Mouse (Mus musculus): Measurements from ENCODE around the gene Maip1. TPM values are rescaled to one million over a fixed set of nuclear protein-coding genes. Genes with fewer than 3 reads are reported as not detected.

The Maip1 gene
- 10 to 100 TPM; 10.7 to 11.5 TPM for total RNA-seq (2021)

DNA sequence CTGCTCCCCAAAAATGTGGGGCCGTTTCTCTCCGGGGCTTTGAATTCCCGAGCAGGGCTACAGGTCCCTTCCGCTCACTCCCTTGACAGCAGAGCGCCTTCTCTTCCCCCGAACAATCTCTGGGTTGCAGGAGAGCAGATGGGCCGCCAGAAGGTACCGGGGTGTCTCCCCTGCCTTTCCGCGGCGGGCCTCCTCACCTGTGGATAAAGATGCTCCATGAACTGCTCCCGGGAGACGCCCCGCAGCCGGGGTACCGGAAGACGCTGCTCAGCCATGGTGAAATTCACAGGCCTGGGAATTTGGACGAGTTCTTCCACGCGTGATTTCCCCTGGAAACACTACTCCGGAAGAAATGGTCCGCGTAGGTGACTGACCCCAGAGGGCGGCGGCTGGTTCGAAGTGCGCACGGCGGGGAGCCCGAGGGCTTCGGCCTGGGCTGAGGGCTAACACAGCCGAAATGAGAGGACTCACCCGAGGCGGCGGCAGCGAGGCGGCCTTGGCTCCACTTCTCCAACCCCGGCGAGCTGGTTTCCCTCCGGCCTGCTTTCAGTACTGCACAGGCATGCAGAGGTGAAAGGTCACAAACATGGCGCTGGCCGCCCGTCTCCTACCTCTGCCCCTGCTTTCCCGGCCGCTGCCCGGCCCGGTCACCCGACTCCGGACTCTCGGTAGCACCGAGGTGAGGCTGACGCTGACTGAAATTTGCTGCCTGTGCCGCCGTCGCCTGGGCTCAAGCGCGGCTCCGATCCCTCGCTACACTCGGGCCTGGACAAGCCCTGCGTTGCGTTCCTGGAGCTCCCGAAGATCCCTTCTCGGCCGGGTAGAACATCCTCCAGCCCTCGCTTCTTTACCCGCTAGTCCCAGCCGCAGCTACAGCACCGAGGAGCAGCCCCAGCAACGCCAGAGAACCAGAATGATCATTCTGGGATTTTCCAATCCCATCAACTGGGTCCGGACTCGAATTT, at the start of gene Maip1, which contains the start of gene Tyw5:
Gene Maip1 (plus strand): TSS at position 142 of the 965 bp plus-strand sequence.
Gene Tyw5 (minus strand): TSS at position 915 of the 965 bp plus-strand sequence.
- DNase-seq (ENCODE audit: low spot score in 2 of 2) = peak; percentile 86 to 88
- intact Hi-C loops (cut with DNase I) = no loop called here

DNA sequence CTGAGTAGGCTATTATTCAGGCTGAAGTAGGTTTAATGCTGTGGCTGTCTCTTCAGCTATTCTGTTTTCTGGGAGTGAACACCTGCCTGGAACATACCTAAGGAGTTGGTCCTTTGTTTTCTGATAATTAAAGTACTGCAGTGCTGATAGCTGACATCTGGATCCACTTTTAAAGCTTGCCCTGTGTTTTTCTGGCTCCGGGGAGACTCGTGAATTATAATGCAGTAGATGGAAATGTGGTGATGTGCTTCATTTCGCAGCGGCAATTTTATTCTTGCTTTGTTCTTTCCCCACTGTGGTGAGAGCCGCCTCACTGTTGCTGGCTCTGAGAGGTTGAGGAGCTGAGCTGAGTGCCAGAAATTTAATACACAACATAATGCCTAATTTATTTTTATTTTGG, 47.6 kb upstream of the Maip1 start:
- no peak for DNase-seq (ENCODE audit: low spot score in 2 of 2)
- intact Hi-C loops (cut with DNase I) = no loop called here

DNA sequence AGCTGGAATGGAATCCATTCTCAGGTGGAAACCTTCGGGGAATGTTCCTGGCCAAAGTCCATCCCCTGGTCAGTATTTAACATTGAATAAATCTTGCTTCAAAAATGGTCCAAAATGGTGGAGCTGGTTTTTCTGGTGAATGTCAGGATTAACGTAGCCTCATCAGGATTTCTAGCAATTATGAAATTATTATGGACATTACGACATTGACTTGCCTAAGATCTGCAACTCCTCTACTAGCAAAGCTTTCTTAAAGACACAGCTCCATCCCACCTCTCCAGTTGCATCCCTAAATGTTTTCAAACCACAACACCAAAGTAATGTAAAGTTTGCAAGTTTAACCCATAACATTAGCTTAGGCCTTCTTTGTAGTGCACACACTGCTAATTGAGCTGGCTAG, 38.7 kb upstream of the Maip1 start:
- intact Hi-C loops (cut with DNase I) = no loop called here
- no peak for DNase-seq (ENCODE audit: low spot score in 2 of 2)

DNA sequence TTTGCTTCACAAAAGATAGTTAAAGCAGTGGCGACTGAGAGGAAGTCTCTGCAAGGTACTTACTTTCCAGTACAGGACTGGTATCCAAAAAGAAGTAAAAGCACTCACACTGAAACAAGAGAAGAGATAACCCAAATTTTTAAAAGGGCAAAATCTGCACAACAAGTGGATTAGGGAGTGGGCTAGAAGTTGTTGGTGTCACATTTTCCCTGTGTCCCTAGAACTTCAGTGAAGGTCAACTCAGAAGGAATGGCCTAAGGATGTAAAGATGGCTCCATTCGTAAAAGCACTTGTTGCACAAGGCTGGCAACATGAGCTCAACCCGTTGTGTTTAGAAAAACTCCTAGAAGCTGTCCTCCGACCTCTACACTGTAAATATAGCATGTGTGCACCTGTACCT, 37.0 kb upstream of the Maip1 start:
- no peak for DNase-seq (ENCODE audit: low spot score in 2 of 2)
- intact Hi-C loops (cut with DNase I) = no loop called here

DNA sequence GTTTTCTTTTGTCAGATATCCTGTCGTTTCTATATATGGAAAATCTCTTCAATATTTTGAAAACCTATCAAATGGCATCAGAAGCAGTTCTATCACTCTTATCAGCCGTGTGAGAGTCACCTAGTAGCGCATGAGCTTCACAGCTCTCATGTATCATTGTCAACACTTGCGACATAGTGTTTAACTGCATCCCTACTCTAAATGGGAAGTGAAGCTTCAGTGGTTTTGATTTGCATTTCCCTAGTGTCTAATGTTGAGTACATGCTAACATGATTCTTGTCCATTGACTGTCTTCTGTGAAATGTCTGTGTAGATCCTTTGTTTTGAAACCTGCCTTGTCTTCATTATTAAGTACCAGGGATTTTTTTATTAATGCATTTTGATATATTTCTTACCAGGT, 35.7 kb upstream of the Maip1 start:
- no peak for DNase-seq (ENCODE audit: low spot score in 2 of 2)
- intact Hi-C loops (cut with DNase I) = loop anchor here (5.0 kb wide), 1 partner anchor 112 kb away; no protein-coding TSS in a partner anchor

DNA sequence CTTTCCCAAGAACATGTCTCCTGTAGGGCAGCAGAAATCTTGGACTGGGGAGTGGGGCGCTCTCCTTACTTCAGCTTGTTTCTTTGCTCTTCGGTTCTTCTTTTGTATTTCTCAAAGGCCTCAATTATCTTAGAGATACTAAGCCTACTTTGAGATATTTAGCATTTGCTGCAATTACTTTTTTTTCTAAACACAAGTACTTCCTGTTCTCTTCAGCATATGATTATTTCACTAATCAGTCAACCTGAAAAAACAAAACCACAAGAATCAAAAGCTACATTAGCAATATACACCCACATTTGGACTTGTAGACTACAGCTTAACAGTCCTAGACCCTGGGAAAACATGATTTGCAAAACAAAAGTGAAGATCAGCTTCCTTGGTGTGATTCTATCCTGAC, 30.9 kb upstream of the Maip1 start:
- no peak for DNase-seq (ENCODE audit: low spot score in 2 of 2)
- intact Hi-C loops (cut with DNase I) = no loop called here

DNA sequence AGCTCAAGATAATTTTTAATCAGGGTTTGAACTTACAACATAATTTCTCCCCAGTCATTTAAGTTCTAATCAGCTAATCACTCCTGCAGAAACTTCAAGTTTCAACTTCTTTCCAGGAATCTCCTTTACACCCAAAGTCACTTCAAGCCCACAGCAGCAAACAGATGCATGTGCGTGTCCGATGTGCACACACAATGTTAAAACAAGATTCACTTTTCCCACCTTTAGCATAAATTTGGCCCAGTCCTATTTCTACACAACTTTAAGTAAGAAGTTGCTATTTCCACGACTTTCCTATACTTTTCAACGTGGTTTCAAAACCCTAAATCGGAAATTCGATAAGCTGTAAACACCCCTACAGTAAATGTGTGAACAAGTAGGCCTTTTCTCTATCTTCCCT, 29.3 kb upstream of the Maip1 start:
- no peak for DNase-seq (ENCODE audit: low spot score in 2 of 2)
- intact Hi-C loops (cut with DNase I) = no loop called here

DNA sequence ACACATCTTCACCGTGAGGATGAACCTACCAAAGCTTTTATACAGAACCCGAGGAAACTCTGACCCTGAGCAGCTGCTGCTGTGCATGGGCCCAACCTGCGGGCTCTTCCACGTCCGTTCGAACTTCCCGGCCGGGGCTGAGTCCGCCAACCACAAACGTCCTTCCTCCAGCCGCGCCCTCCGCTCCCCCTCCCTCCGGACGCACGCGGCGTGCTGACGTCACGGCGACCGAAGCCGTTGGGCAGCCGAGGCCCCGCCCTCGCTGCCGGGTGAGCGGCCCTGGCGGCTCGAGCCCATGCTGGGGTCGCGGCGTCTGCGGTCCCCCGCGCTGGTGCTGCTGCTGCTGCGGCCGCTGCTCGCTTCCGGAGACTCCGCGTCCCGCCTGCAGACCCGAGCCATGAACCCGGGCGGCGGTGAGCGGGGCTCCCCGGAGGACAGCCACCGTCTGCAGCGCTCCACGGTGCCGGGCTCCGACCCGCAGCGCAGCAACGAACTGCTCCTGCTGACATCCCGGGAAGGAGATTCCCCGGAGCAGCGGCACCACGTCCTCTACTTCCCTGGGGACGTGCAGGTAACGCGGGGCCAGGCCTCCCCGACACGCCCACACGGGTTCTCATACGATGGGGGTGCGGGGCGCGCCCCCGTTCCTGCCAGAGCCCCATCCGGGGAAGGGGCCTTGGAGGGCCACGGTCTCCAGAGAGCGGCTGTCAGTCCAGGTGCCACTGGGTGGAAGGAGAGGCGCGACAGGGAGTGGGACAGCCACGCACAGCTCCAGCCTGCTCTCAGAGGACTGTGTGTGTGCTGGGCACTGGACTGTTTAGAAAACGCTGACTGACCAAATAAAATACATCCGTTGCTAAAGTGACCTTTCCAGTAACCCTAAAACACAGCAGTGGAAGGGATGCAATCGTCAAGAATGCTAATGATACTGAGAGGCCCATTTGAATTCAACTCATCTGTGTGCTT, 28.5 kb upstream of the Maip1 start, which contains the start of gene 1700066M21Rik:
Gene 1700066M21Rik (plus strand): TSS at position 245 of the 966 bp plus-strand sequence.
- DNase-seq (ENCODE audit: low spot score in 2 of 2) = peak; percentile 95 to 96
- intact Hi-C loops (cut with DNase I) = no loop called here

DNA sequence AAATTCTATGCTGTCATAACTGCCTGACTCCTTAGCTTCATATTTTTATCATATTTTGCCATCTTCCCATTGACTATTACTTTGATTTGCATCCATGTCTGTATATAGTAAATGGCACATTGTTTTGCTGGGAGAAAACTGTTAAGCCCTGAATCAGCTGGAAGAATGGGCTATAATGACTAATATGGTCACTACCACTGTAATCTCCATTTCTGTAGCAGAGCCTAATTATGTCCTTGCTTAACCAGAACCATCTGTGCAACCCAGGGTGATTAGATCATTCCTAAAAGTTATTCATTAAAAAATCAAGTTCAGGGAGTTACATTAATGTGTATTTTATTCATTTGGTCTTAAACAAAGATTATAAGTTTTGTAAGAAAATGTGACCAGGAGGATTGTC, 19.6 kb upstream of the Maip1 start:
- intact Hi-C loops (cut with DNase I) = no loop called here
- no peak for DNase-seq (ENCODE audit: low spot score in 2 of 2)

DNA sequence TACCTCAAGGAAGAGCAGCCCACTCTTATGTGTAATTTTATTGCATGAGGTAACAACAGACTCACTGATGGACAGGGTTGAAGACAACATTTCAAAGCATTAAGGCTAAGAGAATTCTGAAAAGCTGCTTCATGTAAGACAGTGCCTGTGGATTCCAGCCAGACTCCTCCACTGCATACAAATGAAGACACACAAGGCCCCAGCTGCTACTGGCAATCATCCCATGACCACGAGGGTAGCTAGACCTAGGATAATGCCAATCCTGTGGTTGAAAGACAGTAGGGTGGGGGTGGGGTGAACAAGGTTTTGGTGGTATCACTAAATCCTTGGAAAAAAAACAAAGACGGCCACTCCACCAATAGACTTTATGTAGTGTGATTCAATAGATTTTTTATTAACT, 18.3 kb upstream of the Maip1 start:
- peak; percentile 41 to 74 for DNase-seq (ENCODE audit: low spot score in 2 of 2)
- intact Hi-C loops (cut with DNase I) = no loop called here

DNA sequence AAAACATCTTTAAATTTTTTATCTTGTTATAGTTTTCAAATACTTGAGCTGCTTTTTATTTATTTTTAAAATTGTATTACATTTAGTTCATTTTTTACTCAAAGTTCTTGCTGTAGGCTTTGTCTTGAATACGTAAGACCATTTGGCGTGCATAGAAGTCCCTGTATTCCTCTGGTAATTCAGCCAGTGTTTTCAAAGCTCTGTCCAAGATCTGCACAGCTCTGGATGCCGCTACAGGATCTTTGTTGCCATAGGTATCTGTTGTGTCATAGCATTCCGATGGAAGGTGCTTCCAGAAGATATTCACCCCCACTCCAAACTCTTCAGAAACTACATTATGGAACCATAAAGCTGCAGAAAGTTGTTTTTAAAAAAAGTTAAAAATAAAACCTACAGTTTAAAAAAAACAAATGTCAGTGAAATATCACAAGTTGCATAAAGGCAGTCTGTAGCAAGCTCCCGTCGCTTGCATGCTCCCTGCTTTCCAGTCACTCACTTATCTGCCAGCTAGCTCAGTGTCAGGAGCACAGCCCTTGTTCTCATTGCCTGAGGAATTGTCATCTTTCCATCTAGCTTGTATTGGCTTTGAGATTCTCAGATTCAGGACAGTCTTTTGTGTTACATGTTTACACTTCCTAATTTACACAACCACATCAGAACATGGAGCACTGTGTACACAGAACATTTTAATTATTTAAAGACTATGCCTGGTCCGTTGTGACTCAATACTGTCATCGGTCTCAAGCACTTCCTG, 17.5 kb upstream of the Maip1 start:
- peak in 1 of 2 experiments; percentile 31 for DNase-seq (ENCODE audit: low spot score in 2 of 2)
- intact Hi-C loops (cut with DNase I) = no loop called here

DNA sequence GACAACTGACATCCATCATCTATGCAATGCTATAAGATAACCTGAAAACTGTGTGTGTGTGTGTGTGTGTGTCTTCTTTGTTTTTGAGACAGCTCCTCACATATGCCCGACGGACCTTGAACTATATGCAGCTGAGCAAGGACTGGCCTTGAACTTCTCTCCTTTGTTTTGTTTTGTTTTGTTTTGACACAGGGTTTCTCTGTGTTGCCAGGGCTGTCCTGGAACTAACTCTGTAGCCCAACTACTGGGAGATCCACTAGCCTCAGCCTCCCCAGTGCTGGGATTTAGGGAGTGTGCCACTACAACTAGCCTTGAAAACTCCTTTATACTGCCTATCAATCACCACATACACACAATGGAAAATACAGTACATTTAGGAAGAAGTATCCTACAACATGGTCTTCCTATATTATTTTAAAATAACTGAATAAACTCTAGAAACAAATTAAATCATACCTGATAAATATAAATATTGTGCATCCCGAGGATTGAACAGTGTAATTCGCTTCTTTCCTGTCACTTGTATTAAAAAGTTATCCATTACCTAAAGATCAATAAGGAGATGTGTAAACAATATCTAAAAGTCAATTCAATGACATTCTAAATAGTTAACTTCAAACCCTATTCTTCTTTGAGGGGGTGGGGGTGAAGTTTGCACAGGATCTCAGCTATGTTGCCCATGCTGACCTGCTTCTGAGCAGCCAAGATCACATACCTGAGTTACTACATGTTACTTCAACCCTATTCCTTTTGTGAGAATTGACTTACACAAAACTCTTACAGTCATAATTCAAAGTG, 14.9 kb upstream of the Maip1 start:
- DNase-seq (ENCODE audit: low spot score in 2 of 2) = no peak
- intact Hi-C loops (cut with DNase I) = loop anchor here (5.0 kb wide), 1 partner anchor 1504 kb away; no protein-coding TSS in a partner anchor

DNA sequence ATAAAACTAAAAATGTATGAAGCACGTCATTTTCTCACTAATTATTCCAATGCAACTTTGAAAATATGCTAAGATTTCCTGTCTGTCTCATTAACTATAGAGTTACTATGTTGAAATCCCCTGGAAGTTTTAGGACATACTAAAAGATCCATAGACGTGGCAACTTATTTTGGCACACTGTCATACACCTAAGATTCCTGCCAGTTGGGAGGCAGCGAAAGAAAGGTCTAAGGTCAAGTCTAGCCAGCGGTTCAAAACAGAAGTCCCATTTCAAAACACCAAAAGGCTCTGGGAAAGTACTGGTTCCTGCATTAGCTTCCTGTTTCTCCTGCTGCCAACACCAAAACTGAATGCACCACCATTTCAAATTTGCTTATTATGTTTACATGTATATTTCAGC, 13.7 kb upstream of the Maip1 start:
- intact Hi-C loops (cut with DNase I) = loop anchor here (5.0 kb wide), 1 partner anchor 1505 kb away; no protein-coding TSS in a partner anchor

DNA sequence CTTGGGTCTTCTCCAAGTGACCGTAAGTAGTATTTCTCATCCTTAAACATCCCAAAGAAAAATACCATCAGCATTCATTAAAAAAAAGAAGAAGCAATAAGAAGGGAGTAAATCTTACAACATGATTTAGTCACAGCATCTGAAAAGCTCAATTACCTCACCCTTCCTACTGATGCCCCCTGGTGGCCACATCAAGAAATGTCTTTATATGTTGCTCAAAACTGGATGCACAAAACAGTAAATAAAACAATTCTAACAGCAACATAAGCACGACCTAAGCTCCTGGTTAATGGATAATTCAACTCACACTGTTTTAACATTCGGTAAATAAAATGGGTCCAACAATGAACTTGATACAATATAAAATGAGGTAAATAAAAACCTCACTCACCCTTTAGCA, 12.1 kb upstream of the Maip1 start:
- DNase-seq (ENCODE audit: low spot score in 2 of 2) = peak; percentile 46 to 64
- intact Hi-C loops (cut with DNase I) = loop anchor here (5.0 kb wide), 1 partner anchor 1507 kb away; no protein-coding TSS in a partner anchor

More for the DNA sequence above, 13.7 kb upstream of the Maip1 start:
- DNase-seq (ENCODE audit: low spot score in 2 of 2) = no peak

DNA sequence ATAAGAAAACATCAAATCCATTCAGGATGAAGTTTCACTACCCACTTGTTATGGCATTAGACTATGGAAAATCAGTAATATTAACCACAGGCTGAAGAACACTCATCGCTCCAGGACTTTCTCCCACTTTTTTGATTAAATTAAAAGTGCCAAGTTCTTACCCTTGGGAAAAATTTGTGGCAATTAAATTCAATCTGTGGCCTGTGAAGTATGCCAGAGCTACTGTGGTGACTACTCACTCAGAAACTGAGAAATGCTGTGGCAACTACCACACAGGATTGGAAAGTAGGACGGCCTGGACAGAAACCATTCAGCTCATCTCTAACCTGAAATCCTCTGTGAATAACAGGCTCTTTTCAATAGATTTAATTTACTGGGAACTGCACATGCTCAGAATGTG, 5.8 kb upstream of the Maip1 start:
- DNase-seq (ENCODE audit: low spot score in 2 of 2) = no peak
- intact Hi-C loops (cut with DNase I) = no loop called here

DNA sequence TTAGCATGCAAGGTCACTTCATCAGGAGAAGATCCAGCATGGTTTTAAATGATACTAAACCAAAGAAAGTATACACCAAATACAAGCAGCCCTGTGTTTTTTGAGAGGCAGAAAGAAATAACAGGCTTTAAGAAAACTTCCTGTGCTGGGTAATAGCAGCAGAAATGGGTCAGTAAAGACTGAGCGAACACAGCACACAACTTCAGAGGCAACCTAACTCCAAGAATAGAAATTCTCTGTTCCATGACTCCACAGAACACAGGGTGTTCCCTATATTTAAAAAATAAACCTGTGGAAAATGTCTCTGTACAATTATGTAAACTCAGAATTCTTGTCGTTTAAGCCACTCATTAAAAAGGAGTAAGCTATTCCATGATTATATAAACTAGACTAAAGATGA, 5.3 kb upstream of the Maip1 start:
- DNase-seq (ENCODE audit: low spot score in 2 of 2) = peak in 1 of 2 experiments; percentile 19
- intact Hi-C loops (cut with DNase I) = no loop called here

DNA sequence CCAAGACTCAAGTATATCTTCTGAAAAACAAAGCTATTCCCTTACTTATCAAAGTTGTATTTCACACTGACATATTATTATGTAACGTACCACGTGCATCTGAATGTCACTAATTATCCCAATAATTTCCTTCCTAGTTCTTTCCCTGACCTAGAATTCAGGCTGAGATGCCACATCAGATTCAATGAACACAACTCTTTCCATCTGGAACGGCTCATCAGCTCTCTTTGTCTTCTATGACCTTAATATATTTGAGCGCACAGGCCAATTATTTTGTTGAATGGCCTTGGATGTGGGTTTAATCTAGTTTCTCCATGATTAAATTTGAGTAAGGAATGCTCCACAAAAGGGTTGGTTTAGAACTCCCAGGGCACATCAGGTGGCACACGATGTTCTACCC, 4.0 kb upstream of the Maip1 start:
- DNase-seq (ENCODE audit: low spot score in 2 of 2) = no peak
- intact Hi-C loops (cut with DNase I) = no loop called here

DNA sequence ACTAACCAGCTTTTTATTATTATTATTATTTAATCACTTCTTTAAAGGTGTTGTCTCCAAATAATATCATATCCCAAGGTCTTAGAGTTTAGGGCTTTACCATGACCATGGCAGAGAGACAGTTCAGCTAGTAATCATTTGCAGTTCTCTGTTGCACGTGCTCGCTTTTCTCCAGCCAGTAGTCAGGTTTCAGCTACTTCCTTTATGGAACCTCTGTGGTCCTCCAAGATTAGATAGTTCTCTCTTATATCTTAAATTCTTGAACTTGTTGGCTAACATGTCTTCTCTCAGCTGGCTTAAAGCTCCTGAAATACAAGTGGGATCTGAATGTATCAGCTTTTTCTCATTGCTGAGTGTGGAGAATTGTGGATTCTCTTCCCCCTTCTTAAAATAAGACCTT, 2.9 kb downstream of the Maip1 start:
- intact Hi-C loops (cut with DNase I) = no loop called here
- DNase-seq (ENCODE audit: low spot score in 2 of 2) = no peak
